Mouse (Mus musculus) G1E (cell line): ENCODE measurements around the gene Hspb9. TPM values are rescaled to one million over a fixed set of nuclear protein-coding genes. Genes with fewer than 3 reads are reported as not detected.
A peak's percentile ranks its signal among the peaks of the same experiment; 100 is the strongest.

Experiments used
- ATAC-seq: 2 replicates; pipeline ENCODE4 v1.8.0; 2016; ENCODE audit warnings: mild to moderate bottlenecking; ENCODE audit not compliant: insufficient number of reproducible peaks, poor library complexity, low FRiP score, severe bottlenecking; ENCODE audit errors: extremely low read depth
- DNase-seq: peaks from one replicate; pipeline ENCODE4 v3.0.0; 2012; ENCODE audit warnings: low spot score
- H3K27me3 ChIP-seq: 2 replicates; pipeline ENCODE4 v1.6.1; 2012; ENCODE audit warnings: mild to moderate bottlenecking, low read length, inconsistent platforms; ENCODE audit not compliant: insufficient read depth
- H3K36me3 ChIP-seq: replicated peaks from 2 replicates; pipeline ENCODE3; 2012; ENCODE audit warnings: mild to moderate bottlenecking, inconsistent platforms
- H3K4me1 ChIP-seq: 2 replicates; pipeline ENCODE4 v1.6.1; 2012; ENCODE audit warnings: low read depth, low read length, inconsistent platforms, mixed read lengths; ENCODE audit not compliant: insufficient read depth
- H3K4me3 ChIP-seq: 2 replicates; pipeline ENCODE4 v1.5.1; 2012; ENCODE audit warnings: low read depth, mild to moderate bottlenecking, inconsistent platforms, low read length, moderate library complexity, mixed read lengths
- H3K9me3 ChIP-seq: replicated peaks from 2 replicates; pipeline ENCODE4 v1.6.1; 2012; ENCODE audit warnings: inconsistent platforms
- CTCF ChIP-seq: IDR thresholded peaks from 2 replicates; pipeline ENCODE4 v1.5.1; 2012; ENCODE audit warnings: low read depth, low read length, inconsistent platforms, mixed read lengths
- GATA1 ChIP-seq: IDR thresholded peaks from 2 replicates; pipeline ENCODE4 v1.6.1; 2012; ENCODE audit warnings: borderline replicate concordance, low read length, inconsistent platforms, mixed read lengths
- GATA2 ChIP-seq: IDR thresholded peaks from 2 replicates; pipeline ENCODE4 v1.6.1; 2012; ENCODE audit warnings: low read depth, low read length, inconsistent platforms, borderline replicate concordance
- POLR2AphosphoS5 ChIP-seq: IDR thresholded peaks from 2 replicates; pipeline ENCODE4 v1.6.1; 2012; ENCODE audit warnings: low read depth, low read length, inconsistent platforms; ENCODE audit not compliant: insufficient replicate concordance
- TAL1 ChIP-seq: conservative IDR thresholded peaks from 2 replicates; pipeline ENCODE4 v1.6.1; 2012; ENCODE audit warnings: low read depth, low read length, inconsistent platforms, mixed read lengths
- polyA plus RNA-seq: library from polyadenylated mRNA; stranded (reverse); fragments of >175 nt; gene quantifications from 2 replicates; pipeline ENCODE4 v1.2.3, GENCODE M21; 2012
- total RNA-seq, 2 experiments: library from RNA; stranded (forward) in 1 of 2; stranded (reverse) in 1 of 2; fragments of 200-1000 nt in 1 of 2; fragments of >200 nt in 1 of 2; fragmentation: Nextera tagmentation in 1 of 2; gene quantifications; 2 replicates each; pipeline ENCODE4 v1.2.3; 2014 to 2017

Hspb9 gene
- total and polyA plus RNA-seq, 3 experiments = 0.22 to 2.4 (median 0.55) TPM

- H3K4me1 ChIP-seq = peaks cover 24% of the 10 kb centered on the region
- no peak for TF ChIP-seq TAL1
- TF ChIP-seq CTCF = no peak
- no peak for TF ChIP-seq POLR2AphosphoS5
- TF ChIP-seq GATA1 = no peak
- no peak for TF ChIP-seq GATA2
- peaks cover 9% of the 10 kb centered on the region; the same call in 1 of the 2 replicates for H3K27me3 ChIP-seq
- no peak for DNase-seq
- H3K4me3 ChIP-seq = no peak overlapping the region
- no peaks in the 10 kb centered on the region for H3K9me3 ChIP-seq
- ATAC-seq = no peak
- H3K36me3 ChIP-seq = peaks cover 2% of the 10 kb centered on the region
Observed at GRCm38 (mm10) chr11:100741348-100741747, 27.7 kb downstream of the Hspb9 start.

DNA sequence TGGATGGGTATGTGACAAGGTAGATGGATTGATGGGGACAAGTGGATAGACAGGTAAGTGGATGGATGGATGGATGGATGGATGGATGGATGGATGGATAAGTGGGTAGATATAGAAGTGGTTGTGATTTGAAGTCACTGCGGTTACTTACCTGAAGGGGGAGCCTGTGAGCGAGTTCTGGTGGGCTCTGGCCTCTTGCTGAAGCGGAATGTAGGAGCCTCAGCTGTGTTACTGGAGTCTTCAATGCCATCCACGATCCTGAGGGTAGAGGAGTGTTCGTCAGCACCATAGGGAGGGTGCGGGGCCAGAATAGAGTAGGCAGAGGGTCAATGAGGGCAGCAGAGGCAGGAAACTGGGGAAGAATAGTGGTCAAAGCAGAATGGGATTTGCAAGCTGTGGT is 31.4 kb downstream of the Hspb9 start:
- Histone ChIP-seq H3K4me1 (peaks cover 23% of the 10 kb centered on the region), H3K36me3 (peaks cover 5% of the 10 kb centered on the region), H3K27me3 (peaks cover 30% of the 10 kb centered on the region), H3K9me3 (no peaks in the 10 kb centered on the region), H3K4me3 (no peak overlapping the region)
- ATAC-seq (no peak), DNase-seq (no peak)
- peak; percentile 63 for TF ChIP-seq CTCF
- no peak for TF ChIP-seq POLR2AphosphoS5

DNA sequence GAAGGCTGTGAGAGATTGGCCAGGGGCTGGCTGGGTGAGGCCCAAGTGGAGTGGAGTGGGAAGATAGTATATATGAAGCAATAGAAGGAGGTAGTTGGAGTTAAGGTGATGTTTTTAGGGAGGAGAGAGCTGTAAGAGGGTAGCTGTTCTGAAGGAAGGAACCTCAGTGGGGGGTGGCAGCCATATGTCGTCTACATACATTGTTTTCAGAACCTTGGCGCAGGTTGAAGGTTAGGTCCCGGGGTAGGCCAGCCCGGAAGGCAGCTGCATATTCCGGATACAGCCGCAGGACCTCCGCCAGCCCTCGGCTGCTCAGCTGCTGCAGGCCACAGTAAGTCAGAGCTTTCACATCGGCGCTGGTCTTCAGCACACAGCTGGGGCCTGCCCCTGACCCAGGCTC is 32.9 kb downstream of the Hspb9 start:
- TF ChIP-seq CTCF (no peak), GATA2 (no peak), POLR2AphosphoS5 (no peak), TAL1 (no peak), GATA1 (no peak)
- ATAC-seq (no peak), DNase-seq (no peak)
- peaks cover 3% of the 10 kb centered on the region for H3K36me3 ChIP-seq
- H3K27me3 ChIP-seq = peaks cover 36% of the 10 kb centered on the region
- no peak overlapping the region for H3K4me3 ChIP-seq
- peaks cover 26% of the 10 kb centered on the region for H3K4me1 ChIP-seq
- no peaks in the 10 kb centered on the region for H3K9me3 ChIP-seq

DNA sequence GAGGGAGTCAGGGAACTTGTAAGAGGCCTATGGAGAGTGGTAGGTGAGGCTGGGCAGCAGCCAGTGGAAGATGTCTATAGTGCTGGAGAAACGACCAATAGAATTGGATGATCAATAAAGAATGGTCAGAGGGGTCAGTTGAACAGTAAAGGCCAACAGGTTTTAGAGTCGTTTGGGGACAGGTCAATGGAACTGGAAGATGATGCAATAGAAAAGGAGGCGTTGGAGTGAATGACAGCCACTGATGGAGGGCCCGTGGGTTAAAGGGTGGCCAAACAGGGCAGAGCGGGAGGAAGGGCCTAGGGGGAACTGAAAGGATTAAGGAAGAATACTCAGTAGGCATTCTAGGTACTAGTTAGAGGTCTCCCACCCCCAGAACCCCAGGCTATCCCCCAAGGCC is 33.5 kb downstream of the Hspb9 start:
- no peak overlapping the region for H3K4me3 ChIP-seq
- peaks cover 26% of the 10 kb centered on the region for H3K4me1 ChIP-seq
- DNase-seq (no peak), ATAC-seq (no peak)
- no peaks in the 10 kb centered on the region for H3K9me3 ChIP-seq
- peaks cover 39% of the 10 kb centered on the region for H3K27me3 ChIP-seq
- peaks cover 3% of the 10 kb centered on the region for H3K36me3 ChIP-seq
- no peak for TF ChIP-seq POLR2AphosphoS5
- no peak for TF ChIP-seq GATA2
- no peak for TF ChIP-seq TAL1
- no peak for TF ChIP-seq CTCF
- TF ChIP-seq GATA1 = no peak

DNA sequence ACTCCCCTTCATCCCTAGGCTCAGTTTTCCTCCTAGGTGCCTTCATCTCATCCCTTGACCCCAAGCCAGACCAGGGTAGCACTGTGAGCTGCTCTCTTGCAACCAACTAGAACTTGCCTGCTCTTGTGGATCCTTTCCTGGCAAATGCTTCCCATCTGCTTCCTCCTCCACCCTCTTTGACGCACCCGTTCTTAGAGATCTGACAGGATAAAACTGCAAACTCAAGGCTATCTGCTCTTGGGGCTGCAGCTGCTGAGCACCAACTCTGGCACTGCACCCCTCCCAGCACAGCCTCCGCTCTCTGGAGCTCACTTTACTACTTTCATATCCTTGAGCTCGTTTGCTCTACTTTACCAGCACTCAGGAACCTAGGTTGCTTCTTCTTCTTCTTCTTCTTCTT is 35.0 kb downstream of the Hspb9 start:
- DNase-seq (no peak), ATAC-seq (no peak)
- Histone ChIP-seq H3K27me3 (peaks cover 41% of the 10 kb centered on the region), H3K4me1 (peaks cover 26% of the 10 kb centered on the region), H3K4me3 (no peak overlapping the region), H3K36me3 (peaks cover 3% of the 10 kb centered on the region), H3K9me3 (no peaks in the 10 kb centered on the region)
- TF ChIP-seq TAL1 (no peak), GATA2 (no peak), CTCF (no peak), GATA1 (no peak), POLR2AphosphoS5 (no peak)

- no peak for TF ChIP-seq POLR2AphosphoS5
- no peak for TF ChIP-seq GATA2
- TF ChIP-seq TAL1 = no peak
- no peak for TF ChIP-seq CTCF
- TF ChIP-seq GATA1 = no peak
- no peak for ATAC-seq
- Histone ChIP-seq H3K9me3 (no peaks in the 10 kb centered on the region), H3K36me3 (peaks cover 3% of the 10 kb centered on the region), H3K27me3 (peaks cover 45% of the 10 kb centered on the region), H3K4me1 (peaks cover 26% of the 10 kb centered on the region), H3K4me3 (no peak overlapping the region)
- no peak for DNase-seq
Observed at GRCm38 (mm10) chr11:100749469-100749868, 35.8 kb downstream of the Hspb9 start.
